24 mouse cellular contexts compared by ENCODE assay signal in the genomic region with DNA sequence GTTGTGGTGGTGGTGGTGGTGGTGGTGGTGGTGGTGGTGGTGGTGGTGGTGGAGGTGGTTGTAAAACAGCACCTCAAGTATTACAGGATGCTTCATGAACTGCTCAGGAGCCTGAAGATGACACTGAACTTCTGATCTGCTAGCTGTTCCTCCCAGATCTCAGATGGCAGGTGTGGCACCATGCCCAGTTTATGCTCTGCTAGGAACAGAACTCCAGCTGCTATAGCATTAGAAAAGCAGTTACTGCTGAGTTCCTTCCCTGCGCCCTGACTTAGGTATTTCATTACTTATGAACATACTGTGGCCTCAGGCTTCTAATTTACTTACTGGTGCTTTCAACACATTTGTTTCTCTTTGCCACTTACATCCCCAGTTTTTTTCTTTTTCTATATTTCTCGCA. TPM values are rescaled to one million over a fixed set of nuclear protein-coding genes. Genes with fewer than 3 reads are reported as not detected.
DNase-seq lines count a peak whose midpoint lies in the region; ATAC-seq and TF ChIP-seq lines count a peak whose summit lies in the region.
"Had no signal": no experiment of that assay in that cellular context is flagged by ENCODE, and none has a peak within 500 bp of the region (broad histone marks: within the 10 kb centered on the region; RNA-seq: fewer than 3 reads in every experiment).

No protein-coding gene starts in this region.

- peak; percentile 78; the same call in 1 of the 2 replicates for ATAC-seq in embryonic facial prominence, embryonic 14.5 days (ENCODE audit: low read depth)
- ATAC-seq: activated CD4-positive, CD25-positive, alpha-beta regulatory T cell, adult 4 months; intestine, embryonic 15.5 days; Patski had no signal

- H3K36me3 ChIP-seq in embryonic facial prominence, embryonic 14.5 days (ENCODE audit: control insufficient read depth, insufficient read depth, low read length) = no peaks in the 10 kb centered on the region
- H3K36me3 ChIP-seq in embryonic facial prominence, embryonic 10.5 days (replicated peaks) = no peaks in the 10 kb centered on the region
- H3K36me3 ChIP-seq: embryonic facial prominence, embryonic 12.5 days; forebrain, embryonic 12.5 days; heart, embryonic 10.5 days; hindbrain, embryonic 13.5 days; intestine, embryonic 15.5 days had no signal

- peak; percentile 53 for DNase-seq in embryonic facial prominence, embryonic 14.5 days (ENCODE audit: low spot score)
- no peak for DNase-seq in embryonic facial prominence, embryonic 10.5 days (ENCODE audit: low spot score)
- peak; percentile 22 for DNase-seq in left cerebral cortex, postnatal 4 days
- no peak for DNase-seq in left cerebral cortex, adult 2 months (ENCODE audit: extremely low spot score in 1 of 2, low spot score in 2 of 2)
- DNase-seq in right cerebral cortex, postnatal 4 days = peak; percentile 7
- DNase-seq in right cerebral cortex, adult 18-20 months = no peak
- DNase-seq: adrenal gland, postnatal 14 days; cerebellum, adult 11 months; cerebellum, adult 9-10 months; embryo, embryonic 11 days; gastrocnemius, postnatal 10 days; heart, adult 18-20 months; heart, postnatal 10 days; heart, postnatal 4 days had no signal

- no peaks in the 10 kb centered on the region for H3K9me3 ChIP-seq in embryonic facial prominence, embryonic 14.5 days (ENCODE audit: control insufficient read depth, low read length)
- H3K9me3 ChIP-seq in embryonic facial prominence, embryonic 10.5 days = no peaks in the 10 kb centered on the region
- H3K9me3 ChIP-seq: embryonic facial prominence, embryonic 12.5 days; forebrain, embryonic 12.5 days; heart, embryonic 10.5 days; hindbrain, embryonic 13.5 days; intestine, embryonic 15.5 days had no signal

- no peak overlapping the region for H3K27ac ChIP-seq in embryonic facial prominence, embryonic 14.5 days (replicated peaks; ENCODE audit: low read depth, low read length)
- H3K27ac ChIP-seq in embryonic facial prominence, embryonic 10.5 days (replicated peaks) = no peak overlapping the region
- H3K27ac ChIP-seq in left cerebral cortex, adult 2 months = no peak overlapping the region
- H3K27ac ChIP-seq: embryonic facial prominence, embryonic 12.5 days; forebrain, embryonic 12.5 days; heart, embryonic 10.5 days; hindbrain, embryonic 13.5 days; intestine, embryonic 15.5 days had no signal

- no peak overlapping the region for H3K4me2 ChIP-seq in embryonic facial prominence, embryonic 14.5 days (ENCODE audit: low read depth, low read length)
- H3K4me2 ChIP-seq: embryonic facial prominence, embryonic 12.5 days; forebrain, embryonic 12.5 days; hindbrain, embryonic 13.5 days; intestine, embryonic 15.5 days had no signal

- no peak overlapping the region for H3K9ac ChIP-seq in embryonic facial prominence, embryonic 14.5 days (ENCODE audit: low read depth, low read length)
- H3K9ac ChIP-seq: embryonic facial prominence, embryonic 12.5 days; forebrain, embryonic 12.5 days; hindbrain, embryonic 13.5 days; intestine, embryonic 15.5 days had no signal

- no peaks in the 10 kb centered on the region for H3K4me1 ChIP-seq in embryonic facial prominence, embryonic 14.5 days (ENCODE audit: control insufficient read depth, insufficient read depth, low read length)
- no peaks in the 10 kb centered on the region for H3K4me1 ChIP-seq in embryonic facial prominence, embryonic 10.5 days
- H3K4me1 ChIP-seq: embryonic facial prominence, embryonic 12.5 days; forebrain, embryonic 12.5 days; heart, embryonic 10.5 days; hindbrain, embryonic 13.5 days; intestine, embryonic 15.5 days had no signal

- intact Hi-C loops in left cerebral cortex, postnatal 4 days (cut with DNase I) = no loop called here
- intact Hi-C loops in left cerebral cortex, adult 2 months (cut with DNase I) = no loop called here

- no peak overlapping the region for H3K4me3 ChIP-seq in embryonic facial prominence, embryonic 14.5 days (ENCODE audit: low read depth, low read length)
- H3K4me3 ChIP-seq in embryonic facial prominence, embryonic 10.5 days = no peak overlapping the region
- H3K4me3 ChIP-seq in left cerebral cortex, adult 2 months = no peak overlapping the region
- H3K4me3 ChIP-seq: embryonic facial prominence, embryonic 12.5 days; forebrain, embryonic 12.5 days; heart, embryonic 10.5 days; hindbrain, embryonic 13.5 days; intestine, embryonic 15.5 days had no signal

- no peak for TF ChIP-seq CTCF in left cerebral cortex, adult 2 months (IDR thresholded peaks at IDR 0.05)

- WGBS in embryonic facial prominence, embryonic 14.5 days = 62% methylated on average over 2 of the region's 2 CpGs
- WGBS in embryonic facial prominence, embryonic 10.5 days = 88% methylated on average over 2 of the region's 2 CpGs

- no peaks in the 10 kb centered on the region for H3K27me3 ChIP-seq in embryonic facial prominence, embryonic 14.5 days (replicated peaks; ENCODE audit: control insufficient read depth, insufficient read depth, low read length)
- no peaks in the 10 kb centered on the region for H3K27me3 ChIP-seq in embryonic facial prominence, embryonic 10.5 days (replicated peaks; ENCODE audit: low read depth, poor library complexity, severe bottlenecking)
- H3K27me3 ChIP-seq: CH12.LX; embryonic facial prominence, embryonic 12.5 days; forebrain, embryonic 12.5 days; hindbrain, embryonic 13.5 days; intestine, embryonic 15.5 days had no signal

RNA-seq across cellular contexts. Expression of a gene that starts 7.9 kb away (rescaled TPM):
- 0.69 and 0.72 TPM in 2 replicates for polyA plus RNA-seq in embryonic facial prominence, embryonic 14.5 days (2014; fragmentation: Nextera tagmentation; extraction: Ambion mirVana)
- polyA plus RNA-seq in embryonic facial prominence, embryonic 10.5 days (2016; fragmentation: Nextera tagmentation; extraction: Ambion mirVana) = 0.10 and 0.17 TPM in 2 replicates
- total RNA-seq in left cerebral cortex, postnatal 4 days (2021) = 1 to 10 TPM; 2.0 to 2.6 TPM
- total RNA-seq in left cerebral cortex, adult 2 months (2021) = 1 to 10 TPM; 1.8 to 2.2 TPM
- total RNA-seq: adrenal gland, adult 18-20 months; adrenal gland, postnatal 14 days; CH12.LX; heart, postnatal 10 days; heart, postnatal 4 days had no signal
- polyA plus RNA-seq: activated CD4-positive, CD25-positive, alpha-beta regulatory T cell, adult 4 months; heart, embryonic 14.5 days; Patski had no signal

Comparison
In these comparisons a context has a peak if more than half of its experiments do, and no peak if none do; other contexts are left out.
1. DNase-seq: peak in embryonic facial prominence, embryonic 14.5 days (single experiment), left cerebral cortex, postnatal 4 days (single experiment) and right cerebral cortex, postnatal 4 days (single experiment); none in embryonic facial prominence, embryonic 10.5 days (single experiment), left cerebral cortex, adult 2 months (0 of 2) and right cerebral cortex, adult 18-20 months (single experiment).